Comparison of ENCODE assay signal across 12 mouse cellular contexts in genomic region chr1:133613817-133614216, GRCm38 (mm10). TPM values are rescaled to one million over a fixed set of nuclear protein-coding genes. Genes with fewer than 3 reads are reported as not detected.
DNase-seq lines count a peak whose midpoint lies in the region; TF ChIP-seq lines count a peak whose summit lies in the region.
"Had no signal": no experiment of that assay in that cellular context is flagged by ENCODE, and none has a peak within 500 bp of the region (broad histone marks: within the 10 kb centered on the region; RNA-seq: fewer than 3 reads in every experiment).

No protein-coding gene starts in this region.

- no peaks in the 10 kb centered on the region for H3K27me3 ChIP-seq in heart, adult 2 months (ENCODE audit: control insufficient read depth, insufficient read depth, low read length)
- no peaks in the 10 kb centered on the region for H3K27me3 ChIP-seq in thymus, adult 2 months (ENCODE audit: control insufficient read depth, insufficient read depth, low read length)
- no peaks in the 10 kb centered on the region for H3K27me3 ChIP-seq in limb, embryonic 10.5 days (ENCODE audit: low read depth, poor library complexity, severe bottlenecking)

- no peak for TF ChIP-seq EP300 in heart, adult 2 months (IDR thresholded peaks at IDR 0.05; ENCODE audit: insufficient read depth, low read depth, low read length)

- no peak for DNase-seq in heart, adult 2 months
- no peak for DNase-seq in heart, adult 8-10 months (ENCODE audit: low spot score)
- peak; percentile 15 for DNase-seq in thymus, adult 2 months
- no peak for DNase-seq in thymus, postnatal 10 days (ENCODE audit: low spot score in 2 of 2)
- DNase-seq in brain, embryonic 14.5 days (ENCODE audit: low read depth), result no peak
- peak; percentile 10 for DNase-seq in thymus, postnatal 25 days
- no peak for DNase-seq in limb, embryonic 10.5 days (ENCODE audit: low spot score)
- no peak for DNase-seq in cerebellum, postnatal 25 days
- DNase-seq: gastrocnemius, postnatal 25 days; right cerebral cortex, adult 18-20 months had no signal

- no peak overlapping the region for H3K9ac ChIP-seq in heart, adult 2 months (ENCODE audit: low read depth, low read length)
- H3K9ac ChIP-seq: hindbrain, embryonic 14.5 days had no signal

- H3K4me1 ChIP-seq in heart, adult 2 months (ENCODE audit: control insufficient read depth, insufficient read depth, low read length), result no peaks in the 10 kb centered on the region; the same call in 1 of the 2 replicates
- no peaks in the 10 kb centered on the region for H3K4me1 ChIP-seq in thymus, adult 2 months (replicated peaks; ENCODE audit: control insufficient read depth, insufficient read depth, low read length)
- H3K4me1 ChIP-seq in limb, embryonic 10.5 days, result peaks cover 6% of the 10 kb centered on the region; the same call in 1 of the 2 replicates

- WGBS in heart, adult 2 months, result 75% methylated on average over 3 of the region's 3 CpGs
- WGBS in thymus, adult 2 months, result 95% methylated on average over 3 of the region's 3 CpGs
- 76% methylated on average over 3 of the region's 3 CpGs for WGBS in limb, embryonic 10.5 days

- peaks cover 2% of the 10 kb centered on the region; the same call in 1 of the 2 replicates for H3K36me3 ChIP-seq in heart, adult 2 months (ENCODE audit: control insufficient read depth, insufficient read depth, low read length)
- peaks cover 8% of the 10 kb centered on the region; the same call in 1 of the 2 replicates for H3K36me3 ChIP-seq in thymus, adult 2 months (ENCODE audit: control insufficient read depth, insufficient read depth, low read length)
- peaks cover 39% of the 10 kb centered on the region for H3K36me3 ChIP-seq in limb, embryonic 10.5 days

- H3K4me3 ChIP-seq in heart, adult 2 months, result no peak overlapping the region
- H3K4me3 ChIP-seq in thymus, adult 2 months (ENCODE audit: control insufficient read depth, insufficient read depth, low read length), result no peak overlapping the region
- H3K4me3 ChIP-seq in limb, embryonic 10.5 days, result no peak overlapping the region

- no peaks in the 10 kb centered on the region for H3K9me3 ChIP-seq in limb, embryonic 10.5 days (replicated peaks)

- intact Hi-C loops in heart, adult 2 months (cut with DNase I), result loop anchor here (5.0 to 10.0 kb wide), 3 partner anchors 437 to 592 kb away; no protein-coding TSS in a partner anchor

- H3K79me2 ChIP-seq in heart, adult 2 months (replicated peaks; ENCODE audit: control insufficient read depth, insufficient read depth, low read length), result no peaks in the 10 kb centered on the region

- TF ChIP-seq POLR2A in heart, adult 2 months (IDR thresholded peaks at IDR 0.05; ENCODE audit: insufficient read depth, low read depth, low read length), result no peak
- TF ChIP-seq POLR2A in thymus, adult 2 months (IDR thresholded peaks at IDR 0.05; ENCODE audit: control insufficient read depth, extremely low read depth, insufficient read depth, low read length, poor library complexity), result no peak
- TF ChIP-seq POLR2A in brain, embryonic 14.5 days (IDR thresholded peaks at IDR 0.05; ENCODE audit: borderline replicate concordance, extremely low read depth, insufficient read depth, insufficient read length, poor library complexity, severe bottlenecking), result no peak

- peak; percentile 66 for TF ChIP-seq CTCF in heart, adult 2 months (IDR thresholded peaks at IDR 0.05)
- no peak for TF ChIP-seq CTCF in thymus, adult 2 months (IDR thresholded peaks at IDR 0.05; ENCODE audit: borderline replicate concordance, control insufficient read depth, extremely low read depth, insufficient read depth, low read length, poor library complexity)
- peak; percentile 24; the same call in 1 of the 2 replicates for TF ChIP-seq CTCF in brain, embryonic 14.5 days (IDR thresholded peaks at IDR 0.05; ENCODE audit: borderline replicate concordance, extremely low read depth, insufficient read depth, insufficient read length)

- no peak overlapping the region for H3K27ac ChIP-seq in heart, adult 2 months
- H3K27ac ChIP-seq in thymus, adult 2 months (ENCODE audit: control insufficient read depth, insufficient read depth, low read length), result no peak overlapping the region
- H3K27ac ChIP-seq in limb, embryonic 10.5 days, result no peak overlapping the region
- H3K27ac ChIP-seq: hindbrain, embryonic 14.5 days had no signal

RNA-seq across cellular contexts. Expression of gene Snrpe, which starts 3.7 kb away (rescaled TPM):
- total RNA-seq in heart, adult 2 months (2021), result 10 to 100 TPM; 65.6 to 70.2 TPM
- polyA plus RNA-seq in heart, adult 2 months (2012; rRNA removed), result 28.0 and 67.6 TPM in 2 replicates
- total RNA-seq in heart, adult 8-10 months (2022), result 10 to 100 TPM; 56.9 to 65.9 (median 62.7) TPM
- polyA plus RNA-seq in thymus, adult 2 months (2012; rRNA removed), result 81.6 and 108 TPM in 2 replicates
- 333 and 429 TPM in 2 replicates for polyA plus RNA-seq in brain, embryonic 14.5 days (2012; rRNA removed)
- polyA plus RNA-seq in limb, embryonic 10.5 days (2016; fragmentation: Nextera tagmentation; extraction: Ambion mirVana), result 928 and 985 TPM in 2 replicates

RNA-seq across cellular contexts. Expression of gene Zbed6, which starts 46.9 kb away (rescaled TPM):
- total RNA-seq in heart, adult 2 months (2021), result 1 to 10 TPM; 3.2 to 3.3 TPM
- 2.3 and 5.5 TPM in 2 replicates for polyA plus RNA-seq in heart, adult 2 months (2012; rRNA removed)
- total RNA-seq in heart, adult 8-10 months (2022), result 1 to 10 TPM; 2.0 to 4.7 (median 3.3) TPM
- polyA plus RNA-seq in thymus, adult 2 months (2012; rRNA removed), result 4.1 and 5.3 TPM in 2 replicates
- polyA plus RNA-seq in brain, embryonic 14.5 days (2012; rRNA removed), result 6.9 and 8.8 TPM in 2 replicates
- not detected in 2 replicates for polyA plus RNA-seq in limb, embryonic 10.5 days (2016; fragmentation: Nextera tagmentation; extraction: Ambion mirVana)
- polyA plus RNA-seq: hindbrain, embryonic 14.5 days; liver, embryonic 11.5 days had no signal

RNA-seq across cellular contexts. Expression of gene Gm38394, which starts 47.3 kb away (rescaled TPM):
- total RNA-seq in heart, adult 2 months (2021), result 10 to 100 TPM; 14.5 to 15.0 TPM
- polyA plus RNA-seq in heart, adult 2 months (2012; rRNA removed), result 2.5 and 6.2 TPM in 2 replicates
- total RNA-seq in heart, adult 8-10 months (2022), result 10 to 100 TPM; 11.2 to 15.3 (median 13.6) TPM
- 5.8 and 5.9 TPM in 2 replicates for polyA plus RNA-seq in thymus, adult 2 months (2012; rRNA removed)
- polyA plus RNA-seq in brain, embryonic 14.5 days (2012; rRNA removed), result 7.3 and 7.5 TPM in 2 replicates
- polyA plus RNA-seq in limb, embryonic 10.5 days (2016; fragmentation: Nextera tagmentation; extraction: Ambion mirVana), result 5.0 and 6.2 TPM in 2 replicates

Comparison
In these comparisons a context has a peak if more than half of its experiments do, and no peak if none do; other contexts are left out.
1. DNase-seq: peak in thymus, adult 2 months (single experiment) and thymus, postnatal 25 days (single experiment); none in heart, adult 2 months (0 of 2), heart, adult 8-10 months (single experiment), thymus, postnatal 10 days (0 of 2), brain, embryonic 14.5 days (single experiment), limb, embryonic 10.5 days (single experiment) and cerebellum, postnatal 25 days (0 of 2).